ENCODE assay signal across 20 mouse cellular contexts in genomic region chr3:65187833-65188698, GRCm38 (mm10).
A peak's percentile ranks its signal among the peaks of the same experiment; 100 is the strongest.
DNase-seq lines count a peak whose midpoint lies in the region; ATAC-seq and TF ChIP-seq lines count a peak whose summit lies in the region.
"Had no signal": no experiment of that assay in that cellular context is flagged by ENCODE, and none has a peak within 500 bp of the region (broad histone marks: within the 10 kb centered on the region; RNA-seq: fewer than 3 reads in every experiment).

No protein-coding gene starts in this region.

- ATAC-seq in frontal cortex, adult (ENCODE audit: low TSS enrichment) = peak; percentile 96
- no peak for ATAC-seq in liver, postnatal 0 days
- ATAC-seq in monocyte, adult 5-6 weeks (replicated peaks; ENCODE audit: insufficient number of reproducible peaks, low FRiP score, low TSS enrichment, poor library complexity, severe bottlenecking) = peak; percentile 47; the same call in 1 of the 2 replicates
- ATAC-seq: activated CD4-positive, CD25-positive, alpha-beta regulatory T cell, adult 4 months; CD4-positive, CD25-positive, alpha-beta regulatory T cell, adult 4 months; intestine, postnatal 0 days; midbrain, embryonic 15.5 days had no signal

- no peak overlapping the region for H3K4me3 ChIP-seq in liver, adult 2 months (ENCODE audit: insufficient read depth, low read depth, low read length)
- no peak overlapping the region for H3K4me3 ChIP-seq in liver, postnatal 0 days (ENCODE audit: low read depth, low read length)
- H3K4me3 ChIP-seq: hindbrain, embryonic 13.5 days; left cerebral cortex, adult 2 months; liver, embryonic 13.5 days; midbrain, embryonic 15.5 days; neural tube, embryonic 13.5 days had no signal

- H3K79me2 ChIP-seq in liver, adult 2 months (ENCODE audit: control insufficient read depth, insufficient read depth, low read length) = no peaks in the 10 kb centered on the region

- no peak overlapping the region for H3K4me2 ChIP-seq in liver, postnatal 0 days (ENCODE audit: low read depth, low read length)
- H3K4me2 ChIP-seq: hindbrain, embryonic 13.5 days; liver, embryonic 13.5 days; midbrain, embryonic 15.5 days; neural tube, embryonic 13.5 days had no signal

- TF ChIP-seq EP300 in liver, postnatal 0 days (IDR thresholded peaks at IDR 0.05; ENCODE audit: low read depth) = no peak

- TF ChIP-seq CTCF in liver, adult 2 months (IDR thresholded peaks at IDR 0.05; ENCODE audit: low read depth, low read length) = no peak
- no peak for TF ChIP-seq CTCF in liver, postnatal 0 days (IDR thresholded peaks at IDR 0.05; ENCODE audit: low read depth)

- H3K9ac ChIP-seq in liver, adult 2 months (ENCODE audit: low read depth, low read length) = no peak overlapping the region
- no peak overlapping the region for H3K9ac ChIP-seq in liver, postnatal 0 days (replicated peaks)
- H3K9ac ChIP-seq: hindbrain, embryonic 13.5 days; liver, embryonic 13.5 days; midbrain, embryonic 15.5 days; neural tube, embryonic 13.5 days had no signal

- H3K27me3 ChIP-seq in liver, adult 2 months (ENCODE audit: control insufficient read depth, insufficient read depth, low read length) = no peaks in the 10 kb centered on the region
- H3K27me3 ChIP-seq in liver, postnatal 0 days (ENCODE audit: insufficient read depth, low read length) = no peaks in the 10 kb centered on the region
- H3K27me3 ChIP-seq: hindbrain, embryonic 13.5 days; liver, embryonic 13.5 days; midbrain, embryonic 15.5 days; neural tube, embryonic 13.5 days had no signal

- no peaks in the 10 kb centered on the region for H3K36me3 ChIP-seq in liver, adult 2 months (ENCODE audit: control insufficient read depth, insufficient read depth, low read length)
- no peaks in the 10 kb centered on the region for H3K36me3 ChIP-seq in liver, postnatal 0 days (replicated peaks; ENCODE audit: insufficient read depth, low read length)
- H3K36me3 ChIP-seq: hindbrain, embryonic 13.5 days; liver, embryonic 13.5 days; midbrain, embryonic 15.5 days; neural tube, embryonic 13.5 days had no signal

- no peak for DNase-seq in frontal cortex, postnatal 14 days (ENCODE audit: low spot score in 2 of 2)
- peak; percentile 29 for DNase-seq in liver, adult 2 months (ENCODE audit: extremely low read depth, low read depth, low spot score)
- no peak for DNase-seq in liver, postnatal 0 days
- DNase-seq in c-Kit-positive CD71-negative TER-119-negative erythroid progenitor cells, embryonic 14.5 days (ENCODE audit: low read depth) = peak; percentile 9
- DNase-seq in spleen, postnatal 10 days (ENCODE audit: low spot score in 2 of 2) = no peak
- DNase-seq in layer of hippocampus, postnatal 14 days (ENCODE audit: low spot score in 2 of 2) = no peak
- DNase-seq: cerebellum, adult 9-11 months; gastrocnemius, postnatal 10 days; liver, embryonic 13.5 days; lung, postnatal 14 days; retina, postnatal 1 day had no signal

- no peak overlapping the region for H3K27ac ChIP-seq in liver, adult 2 months (replicated peaks; ENCODE audit: insufficient read depth, low read depth, low read length)
- H3K27ac ChIP-seq in liver, postnatal 0 days (ENCODE audit: low read depth) = no peak overlapping the region
- H3K27ac ChIP-seq: hindbrain, embryonic 13.5 days; left cerebral cortex, adult 2 months; liver, embryonic 13.5 days; midbrain, embryonic 15.5 days; neural tube, embryonic 13.5 days had no signal

- WGBS in liver, adult 2 months = 67% methylated on average over 7 of the region's 7 CpGs
- WGBS in liver, postnatal 0 days (ENCODE audit: insufficient replicate concordance) = 33% methylated on average over 7 of the region's 7 CpGs

- no peaks in the 10 kb centered on the region for H3K9me3 ChIP-seq in liver, postnatal 0 days (ENCODE audit: low read length)
- H3K9me3 ChIP-seq: hindbrain, embryonic 13.5 days; liver, embryonic 13.5 days; midbrain, embryonic 15.5 days; neural tube, embryonic 13.5 days had no signal

- H3K4me1 ChIP-seq in liver, adult 2 months (ENCODE audit: control insufficient read depth, insufficient read depth, low read length) = no peaks in the 10 kb centered on the region
- no peaks in the 10 kb centered on the region for H3K4me1 ChIP-seq in liver, postnatal 0 days (ENCODE audit: insufficient read depth)
- H3K4me1 ChIP-seq: hindbrain, embryonic 13.5 days; liver, embryonic 13.5 days; midbrain, embryonic 15.5 days; neural tube, embryonic 13.5 days had no signal

- TF ChIP-seq POLR2A in liver, adult 2 months (IDR thresholded peaks at IDR 0.05; ENCODE audit: extremely low read depth, insufficient read depth, low read length) = no peak

Comparison
In these comparisons a context has a peak if more than half of its experiments do, and no peak if none do; other contexts are left out.
1. DNase-seq: peak in liver, adult 2 months (single experiment) and c-Kit-positive CD71-negative TER-119-negative erythroid progenitor cells, embryonic 14.5 days (single experiment); none in frontal cortex, postnatal 14 days (0 of 2), liver, postnatal 0 days (single experiment), spleen, postnatal 10 days (0 of 2) and layer of hippocampus, postnatal 14 days (0 of 2).